Mouse (Mus musculus): ENCODE results near the gene Muc1. TPM values are rescaled to one million over a fixed set of nuclear protein-coding genes. Genes with fewer than 3 reads are reported as not detected.
A peak's percentile ranks its signal among the peaks of the same experiment; 100 is the strongest.

Gene Muc1
- total and polyA plus RNA-seq, 3 experiments, result 0.04 to 1.1 TPM; not detected in 1

- Histone ChIP-seq H3K27ac (ENCODE audit: control insufficient read depth, low read depth, low read length) (no peak overlapping the region), H3K79me2 (ENCODE audit: control insufficient read depth, insufficient read depth, low read length, poor library complexity) (peaks cover 11% of the 10 kb centered on the region), H3K4me1 (ENCODE audit: control insufficient read depth in 1 of 2, insufficient read depth in 2 of 2, low read length in 2 of 2) (peaks cover 15 to 31% of the 10 kb centered on the region in 2 experiments; a peak in 3 of 4 replicates), H3K27me3 (ENCODE audit: control insufficient read depth in 1 of 2, insufficient read depth in 2 of 2, low read length in 2 of 2) (peaks cover 0 to 4% of the 10 kb centered on the region in 2 experiments; a peak in 3 of 4 replicates), H3K4me3 (ENCODE audit: control insufficient read depth in 1 of 2, insufficient read depth in 1 of 2, low read depth in 2 of 2, low read length in 2 of 2) (no peak overlapping the region), H3K36me3 (ENCODE audit: control insufficient read depth in 1 of 2, insufficient read depth in 2 of 2, low read length in 2 of 2) (peaks cover 7 to 31% of the 10 kb centered on the region in 2 experiments; a peak in 3 of 4 replicates), H3K9ac (ENCODE audit: control insufficient read depth, low read depth, low read length, poor library complexity, severe bottlenecking) (peak overlapping the region; percentile 3; the same call in 1 of the 2 replicates), H3K9me3 (replicated peaks; ENCODE audit: insufficient read depth, low read length) (no peaks in the 10 kb centered on the region)
- peak; percentile 68 for DNase-seq (ENCODE audit: low read depth, low spot score)
- no peak for TF ChIP-seq RAD21 (IDR thresholded peaks at IDR 0.05; ENCODE audit: low read depth, low read length)
- TF ChIP-seq ZKSCAN1 (IDR thresholded peaks at IDR 0.05; ENCODE audit: low read depth, low read length), result no peak
- TF ChIP-seq ZMIZ1 (IDR thresholded peaks at IDR 0.05; ENCODE audit: low read depth, low read length), result no peak
- no peak for TF ChIP-seq GABPA (IDR thresholded peaks at IDR 0.05; ENCODE audit: low read depth, low read length)
- no peak for TF ChIP-seq JUND (IDR thresholded peaks at IDR 0.05; ENCODE audit: low read depth, low read length)
- TF ChIP-seq SIN3A (IDR thresholded peaks at IDR 0.05; ENCODE audit: low read length), result peak; percentile 81
- TF ChIP-seq UBTF (IDR thresholded peaks at IDR 0.05; ENCODE audit: borderline replicate concordance, insufficient read depth, low read depth, low read length), result no peak
- 0 out of 2 replicates have a peak, but pooled peaks have one; percentile 14 for TF ChIP-seq ELF1 (IDR thresholded peaks at IDR 0.05; ENCODE audit: low read depth, low read length)
- peak; percentile 15 to 50; a peak in 2 of 4 replicates for TF ChIP-seq EP300 (IDR thresholded peaks at IDR 0.05; ENCODE audit: low read depth in 1 of 2, low read length in 2 of 2)
- TF ChIP-seq GATA1 (IDR thresholded peaks at IDR 0.05; ENCODE audit: low read depth, low read length), result no peak
- no peak for TF ChIP-seq MYB (IDR thresholded peaks at IDR 0.05; ENCODE audit: low read depth, low read length)
- no peak for TF ChIP-seq POLR2AphosphoS5 (IDR thresholded peaks at IDR 0.05; ENCODE audit: borderline replicate concordance, low read depth, low read length)
- no peak; the same call in 1 of the 2 replicates for TF ChIP-seq NELFE (IDR thresholded peaks at IDR 0.05; ENCODE audit: low read depth, low read length)
- peak in 2 of 3 experiments; percentile 4 to 13; a peak in 2 of 6 replicates for TF ChIP-seq CTCF (IDR thresholded peaks at IDR 0.05 in 2 of 3, conservative IDR thresholded peaks at IDR 0.05 in 1 of 3; ENCODE audit: control insufficient read depth in 1 of 3, insufficient read depth in 1 of 3, low read depth in 2 of 3, low read length in 3 of 3, poor library complexity in 1 of 3, severe bottlenecking in 1 of 3)
- no peak for TF ChIP-seq CHD2 (IDR thresholded peaks at IDR 0.05; ENCODE audit: low read length)
- TF ChIP-seq CHD1 (IDR thresholded peaks at IDR 0.05; ENCODE audit: low read depth, low read length), result no peak
- no peak for TF ChIP-seq ZC3H11A (IDR thresholded peaks at IDR 0.05; ENCODE audit: low read depth, low read length)
- TF ChIP-seq HCFC1 (IDR thresholded peaks at IDR 0.05; ENCODE audit: low read depth, low read length), result no peak
- TF ChIP-seq USF2 (IDR thresholded peaks at IDR 0.05; ENCODE audit: borderline replicate concordance in 1 of 2, insufficient read depth in 1 of 2, low read depth in 1 of 2, low read length in 2 of 2), result no peak
- no peak for TF ChIP-seq POLR2A (IDR thresholded peaks at IDR 0.05; ENCODE audit: control insufficient read depth in 1 of 2, insufficient read depth in 1 of 2, low read depth in 1 of 2, low read length in 2 of 2, poor library complexity in 1 of 2)
- TF ChIP-seq TBP (IDR thresholded peaks at IDR 0.05; ENCODE audit: low read depth, low read length), result no peak
- no peak for TF ChIP-seq NRF1 (IDR thresholded peaks at IDR 0.05; ENCODE audit: insufficient read depth, low read depth, low read length, poor library complexity, severe bottlenecking)
- no peak for TF ChIP-seq MAZ (IDR thresholded peaks at IDR 0.05; ENCODE audit: low read depth, low read length)
- no peak for TF ChIP-seq MAFK (IDR thresholded peaks at IDR 0.05; ENCODE audit: borderline replicate concordance, low read depth, low read length)
- TF ChIP-seq USF1 (IDR thresholded peaks at IDR 0.05; ENCODE audit: low read depth, low read length), result peak; percentile 50; the same call in 1 of the 2 replicates
- peak; percentile 47 for TF ChIP-seq ETS1 (IDR thresholded peaks at IDR 0.05; ENCODE audit: low read depth, low read length)
- no peak for TF ChIP-seq E2F4 (IDR thresholded peaks at IDR 0.05; ENCODE audit: borderline replicate concordance, low read depth, low read length)
- peak; percentile 84 for TF ChIP-seq MAX (IDR thresholded peaks at IDR 0.05; ENCODE audit: low read length)
- TF ChIP-seq ZNF384 (IDR thresholded peaks at IDR 0.05; ENCODE audit: low read depth, low read length), result no peak
- no peak for TF ChIP-seq TAL1 (IDR thresholded peaks at IDR 0.05; ENCODE audit: low read length)
- peak; percentile 43; the same call in 1 of the 2 replicates for TF ChIP-seq TCF12 (IDR thresholded peaks at IDR 0.05; ENCODE audit: low read depth, low read length)
- TF ChIP-seq POLR2AphosphoS2 (IDR thresholded peaks at IDR 0.05; ENCODE audit: low read length), result no peak
- TF ChIP-seq RCOR1 (IDR thresholded peaks at IDR 0.05; ENCODE audit: low read depth, low read length), result no peak
- TF ChIP-seq MXI1 (IDR thresholded peaks at IDR 0.05; ENCODE audit: low read depth, low read length), result peak; percentile 95
- peak; percentile 69; the same call in 1 of the 2 replicates for TF ChIP-seq BHLHE40 (IDR thresholded peaks at IDR 0.05; ENCODE audit: borderline replicate concordance, low read depth, low read length)
- no peak for TF ChIP-seq KAT2A (conservative IDR thresholded peaks at IDR 0.05; ENCODE audit: low read depth, low read length)
- no peak for TF ChIP-seq MEF2A (IDR thresholded peaks at IDR 0.05; ENCODE audit: extremely low read depth, insufficient replicate concordance, low read depth, low read length, poor library complexity, severe bottlenecking)
These were observed 22.6 kb downstream of the Muc1 start for GRCm38 (mm10) chr3:89251365-89251895.
